Mouse (Mus musculus): ENCODE data around the gene Bri3bp. TPM values are rescaled to one million over a fixed set of nuclear protein-coding genes. Genes with fewer than 3 reads are reported as not detected.
A peak's percentile ranks its signal among the peaks of the same experiment; 100 is the strongest.
"Not testable (repeated sequence)": the region's sequence is repeated elsewhere in the genome, so short reads cannot be mapped to it uniquely, and the experiment has no call there.

The Bri3bp gene
- polyA plus RNA-seq (2015; fragmentation: Nextera tagmentation; extraction: Ambion mirVana) = 25.3 and 27.9 TPM in 2 replicates

DNA sequence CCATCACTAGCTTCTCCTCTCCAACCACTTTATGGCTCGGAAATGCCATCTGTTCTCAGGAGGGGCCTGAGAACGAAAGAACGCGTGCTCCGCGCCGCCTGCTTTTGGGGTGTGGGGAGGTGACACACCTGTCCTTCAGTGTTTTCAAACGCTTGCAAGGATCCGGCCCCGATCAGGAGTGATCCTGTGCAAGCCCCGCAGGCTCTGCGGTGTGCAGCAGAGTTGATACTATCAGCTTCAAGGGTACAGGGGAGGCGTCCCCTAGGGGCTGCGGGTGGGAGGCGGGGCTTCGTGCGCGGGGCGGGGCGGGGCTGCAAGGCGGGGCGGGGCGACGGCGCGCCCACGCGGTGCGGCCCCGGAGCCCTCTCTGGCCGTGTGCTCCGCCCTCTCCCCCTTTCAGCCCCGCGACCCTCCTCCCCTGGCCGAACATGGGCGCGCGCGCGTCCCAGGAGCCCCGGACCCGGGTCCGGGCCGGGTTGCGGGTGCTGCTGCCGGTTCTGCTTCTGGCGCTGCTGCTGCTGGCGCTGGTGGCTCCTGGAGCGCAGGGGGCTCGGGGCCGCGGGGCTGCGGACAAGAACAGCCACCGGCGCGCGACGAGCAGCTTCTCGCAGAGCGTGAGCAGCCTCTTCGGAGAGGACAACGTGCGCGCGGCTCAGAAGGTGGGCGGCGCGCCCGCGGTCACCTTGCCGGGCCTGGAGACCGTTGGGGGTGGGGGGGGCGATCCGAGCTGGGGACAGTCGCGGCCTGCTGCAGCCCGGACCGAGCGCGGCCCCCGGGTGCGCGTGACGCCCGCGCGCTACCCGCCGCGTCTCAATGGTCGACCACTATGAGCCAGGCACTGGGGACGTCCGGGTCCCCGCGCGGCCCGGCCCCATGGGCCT lies at the start of gene Bri3bp:
Bri3bp (plus strand) TSS at position 335 of the 881 bp plus-strand sequence.
- no peaks in the 10 kb centered on the region for H3K9me3 ChIP-seq (ENCODE audit: control insufficient read depth, low read length)
- peaks cover 4% of the 10 kb centered on the region; the same call in 1 of the 2 replicates for H3K4me1 ChIP-seq (replicated peaks; ENCODE audit: control insufficient read depth, insufficient read depth)
- no peaks in the 10 kb centered on the region for H3K36me3 ChIP-seq (ENCODE audit: control insufficient read depth, insufficient read depth, low read length)
- H3K4me2 ChIP-seq (replicated peaks; ENCODE audit: low read depth) = peak within 1 kb of the TSS; percentile 89
- peak within 1 kb of the TSS; percentile 82 for H3K9ac ChIP-seq (ENCODE audit: low read length)
- H3K4me3 ChIP-seq (ENCODE audit: low read depth, low read length) = peak within 1 kb of the TSS; percentile 93
- no peaks in the 10 kb centered on the region for H3K27me3 ChIP-seq (ENCODE audit: control insufficient read depth, insufficient read depth, low read length)
- ATAC-seq (ENCODE audit: low FRiP score, low TSS enrichment) (peak; percentile 82), DNase-seq (ENCODE audit: low spot score) (peak; percentile 74)
- 1% methylated on average over 62 of the region's 97 CpGs for WGBS
- peak within 1 kb of the TSS; percentile 67; the same call in 1 of the 2 replicates for H3K27ac ChIP-seq (replicated peaks)
- TF ChIP-seq CTCF (IDR thresholded peaks at IDR 0.05; ENCODE audit: low read depth) = no peak

DNA sequence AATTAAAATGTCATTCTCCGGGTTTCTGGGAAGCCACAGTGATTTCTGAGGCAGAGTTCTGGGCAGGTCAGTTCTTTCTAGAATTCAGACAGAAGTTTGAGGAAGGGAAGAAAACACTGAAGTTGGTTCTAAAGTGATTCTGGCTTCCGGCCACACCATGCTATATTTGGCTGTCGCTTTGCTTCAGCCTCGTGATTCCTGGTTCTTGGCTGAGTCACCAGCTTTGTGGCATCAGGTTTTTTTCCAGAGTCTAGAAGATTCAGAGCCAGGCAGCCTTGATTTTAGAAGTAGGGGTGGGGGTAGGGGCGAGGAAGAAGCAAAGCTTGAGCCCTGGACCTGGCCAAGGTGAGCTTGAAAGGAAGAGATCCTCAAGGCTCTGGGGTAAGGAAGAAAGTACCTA lies 49.8 kb upstream of the Bri3bp start:
- DNase-seq (ENCODE audit: low spot score) = peak; percentile 72
- peak overlapping the region; percentile 96 for H3K27ac ChIP-seq (replicated peaks)
- H3K9me3 ChIP-seq (ENCODE audit: control insufficient read depth, low read length) = no peaks in the 10 kb centered on the region
- no peak for ATAC-seq (ENCODE audit: low FRiP score, low TSS enrichment)
- H3K4me2 ChIP-seq (replicated peaks; ENCODE audit: low read depth) = peak overlapping the region; percentile 20
- no peak overlapping the region for H3K4me3 ChIP-seq (ENCODE audit: low read depth, low read length)
- WGBS = 20% methylated on average over 5 of the region's 5 CpGs
- no peak for TF ChIP-seq CTCF (IDR thresholded peaks at IDR 0.05; ENCODE audit: low read depth)
- no peak for TF ChIP-seq EP300 (optimal IDR thresholded peaks at IDR 0.05)
- H3K9ac ChIP-seq (ENCODE audit: low read length) = 0 out of 2 replicates have a peak overlapping the region, but pooled peaks have one; percentile 35
- H3K4me1 ChIP-seq (replicated peaks; ENCODE audit: control insufficient read depth, insufficient read depth) = peaks cover 8% of the 10 kb centered on the region; the same call in 1 of the 2 replicates
- H3K27me3 ChIP-seq (ENCODE audit: control insufficient read depth, insufficient read depth, low read length) = no peaks in the 10 kb centered on the region
- no peaks in the 10 kb centered on the region; the same call in 1 of the 2 replicates for H3K36me3 ChIP-seq (ENCODE audit: control insufficient read depth, insufficient read depth, low read length)

GRCm38 (mm10) chr5:125392176-125392575 lies 49.2 kb upstream of the Bri3bp start:
- WGBS = 93% methylated on average over 4 of the region's 4 CpGs
- H3K4me3 ChIP-seq (ENCODE audit: low read depth, low read length); ATAC-seq (ENCODE audit: low FRiP score, low TSS enrichment); H3K4me1 ChIP-seq (replicated peaks; ENCODE audit: control insufficient read depth, insufficient read depth); H3K36me3 ChIP-seq (ENCODE audit: control insufficient read depth, insufficient read depth, low read length); H3K27me3 ChIP-seq (ENCODE audit: control insufficient read depth, insufficient read depth, low read length); DNase-seq (ENCODE audit: low spot score); H3K9me3 ChIP-seq (ENCODE audit: control insufficient read depth, low read length); H3K9ac ChIP-seq (ENCODE audit: low read length): not testable (repeated sequence)
- Histone ChIP-seq H3K27ac (replicated peaks) (peak overlapping the region; percentile 96), H3K4me2 (replicated peaks; ENCODE audit: low read depth) (peak overlapping the region; percentile 19)

GRCm38 (mm10) chr5:125392618-125392976 lies 48.8 kb upstream of the Bri3bp start:
- H3K27me3 ChIP-seq (ENCODE audit: control insufficient read depth, insufficient read depth, low read length) = no peaks in the 10 kb centered on the region
- peak overlapping the region; percentile 55 for H3K9ac ChIP-seq (ENCODE audit: low read length)
- no peaks in the 10 kb centered on the region for H3K9me3 ChIP-seq (ENCODE audit: control insufficient read depth, low read length)
- ATAC-seq (ENCODE audit: low FRiP score, low TSS enrichment) (no peak), DNase-seq (ENCODE audit: low spot score) (no peak)
- no peaks in the 10 kb centered on the region; the same call in 1 of the 2 replicates for H3K36me3 ChIP-seq (ENCODE audit: control insufficient read depth, insufficient read depth, low read length)
- peak overlapping the region; percentile 51 for H3K4me2 ChIP-seq (replicated peaks; ENCODE audit: low read depth)
- peak overlapping the region; percentile 96 for H3K27ac ChIP-seq (replicated peaks)
- TF ChIP-seq EP300 (optimal IDR thresholded peaks at IDR 0.05) (no peak), CTCF (IDR thresholded peaks at IDR 0.05; ENCODE audit: low read depth) (no peak)
- no peak overlapping the region for H3K4me3 ChIP-seq (ENCODE audit: low read depth, low read length)
- 31% methylated on average over 1 of the region's 1 CpGs for WGBS
- H3K4me1 ChIP-seq (replicated peaks; ENCODE audit: control insufficient read depth, insufficient read depth) = peaks cover 8% of the 10 kb centered on the region; the same call in 1 of the 2 replicates

DNA sequence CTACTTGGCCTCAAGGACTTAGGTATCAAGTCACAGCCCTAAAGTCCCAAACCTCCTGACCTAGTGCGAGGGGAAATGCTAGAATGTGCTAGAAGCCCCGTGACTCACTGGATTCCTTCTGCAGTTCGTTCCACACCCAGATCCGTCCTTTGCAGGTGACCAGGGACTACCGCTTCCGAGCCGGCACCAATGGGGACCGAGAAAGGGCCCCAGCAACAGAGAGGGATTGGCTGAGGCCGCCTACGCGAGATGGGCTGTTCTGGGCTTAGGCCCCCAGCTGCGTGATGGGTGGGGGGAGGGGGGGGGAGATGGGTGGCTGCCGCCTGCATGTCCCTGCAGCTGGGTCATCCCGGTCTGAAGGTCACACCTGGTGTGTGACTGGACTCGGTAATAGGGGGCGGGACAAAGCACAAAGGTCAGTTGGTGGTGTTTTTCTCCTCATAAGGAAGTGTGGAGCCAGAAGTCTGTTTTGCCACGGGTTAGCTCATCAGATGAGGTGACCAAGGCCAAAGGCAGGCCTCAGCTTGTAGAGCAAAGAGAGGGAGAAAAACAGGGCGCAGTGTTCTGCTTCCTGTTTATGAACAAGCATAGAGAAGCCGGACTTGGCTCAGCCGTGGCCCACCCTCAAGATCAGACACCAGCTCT lies 48.3 kb upstream of the Bri3bp start:
- TF ChIP-seq EP300 (optimal IDR thresholded peaks at IDR 0.05) = no peak
- TF ChIP-seq CTCF (IDR thresholded peaks at IDR 0.05; ENCODE audit: low read depth) = no peak
- ATAC-seq (ENCODE audit: low FRiP score, low TSS enrichment) = peak; percentile 92
- Histone ChIP-seq H3K4me2 (replicated peaks; ENCODE audit: low read depth) (peak overlapping the region; percentile 51), H3K4me3 (ENCODE audit: low read depth, low read length) (peak overlapping the region; percentile 17), H3K9me3 (ENCODE audit: control insufficient read depth, low read length) (no peaks in the 10 kb centered on the region), H3K36me3 (ENCODE audit: control insufficient read depth, insufficient read depth, low read length) (no peaks in the 10 kb centered on the region; the same call in 1 of the 2 replicates), H3K27me3 (ENCODE audit: control insufficient read depth, insufficient read depth, low read length) (no peaks in the 10 kb centered on the region), H3K27ac (replicated peaks) (peak overlapping the region; percentile 96), H3K9ac (ENCODE audit: low read length) (peak overlapping the region; percentile 64), H3K4me1 (replicated peaks; ENCODE audit: control insufficient read depth, insufficient read depth) (peaks cover 8% of the 10 kb centered on the region; the same call in 1 of the 2 replicates)
- peak; percentile 97 for DNase-seq (ENCODE audit: low spot score)
- under 1% methylated on average over 19 of the region's 20 CpGs for WGBS

Data from stomach, postnatal 0 days (tissue).